Mouse (Mus musculus) testis, adult 2 months (tissue): ENCODE measurements around the gene Slc25a1. TPM values are rescaled to one million over a fixed set of nuclear protein-coding genes. Genes with fewer than 3 reads are reported as not detected.

Source experiments
- H3K27ac ChIP-seq: fragments of 200-500 bp; 2 replicates; pipeline ENCODE4 v1.5.1; 2012; ENCODE audit warnings: low read depth, low read length; ENCODE audit not compliant: control insufficient read depth, insufficient read depth
- H3K27me3 ChIP-seq: fragments of 200-500 bp; 2 replicates; pipeline ENCODE4 v1.6.1; 2012; ENCODE audit warnings: mild to moderate bottlenecking, low read length, moderate library complexity; ENCODE audit not compliant: control insufficient read depth, insufficient read depth
- H3K36me3 ChIP-seq: fragments of 200-500 bp; 2 replicates; pipeline ENCODE4 v1.6.1; 2012; ENCODE audit warnings: mild to moderate bottlenecking, low read length; ENCODE audit not compliant: control insufficient read depth, insufficient read depth
- H3K4me1 ChIP-seq: fragments of 200-500 bp; 2 replicates; pipeline ENCODE4 v1.6.1; 2012; ENCODE audit warnings: low read length; ENCODE audit not compliant: control insufficient read depth, insufficient read depth
- H3K4me3 ChIP-seq: fragments of 200-500 bp; 2 replicates; pipeline ENCODE4 v1.5.1; 2012; ENCODE audit warnings: low read depth, mild to moderate bottlenecking, low read length, moderate library complexity, mixed read lengths; ENCODE audit not compliant: control insufficient read depth
- CTCF ChIP-seq: fragments of 200-500 bp; IDR thresholded peaks from 2 replicates; pipeline ENCODE4 v1.5.1; 2012; ENCODE audit warnings: low read depth, mild to moderate bottlenecking, inconsistent platforms, low read length, moderate library complexity; ENCODE audit not compliant: control insufficient read depth, insufficient read depth, insufficient replicate concordance
- POLR2A ChIP-seq: fragments of 200-500 bp; IDR thresholded peaks from 2 replicates; pipeline ENCODE4 v1.6.1; 2012; ENCODE audit warnings: low read depth, mild to moderate bottlenecking, inconsistent platforms, low read length, moderate library complexity; ENCODE audit not compliant: control insufficient read depth
- polyA plus RNA-seq: library from polyadenylated mRNA; depleted of rRNA; stranded (reverse); fragments of >200 nt; gene quantifications from 2 replicates; pipeline ENCODE4 v1.2.3, GENCODE M21; 2012; rRNA removed

Gene Slc25a1
- polyA plus RNA-seq, 1 experiment, result 52.8 TPM

DNA sequence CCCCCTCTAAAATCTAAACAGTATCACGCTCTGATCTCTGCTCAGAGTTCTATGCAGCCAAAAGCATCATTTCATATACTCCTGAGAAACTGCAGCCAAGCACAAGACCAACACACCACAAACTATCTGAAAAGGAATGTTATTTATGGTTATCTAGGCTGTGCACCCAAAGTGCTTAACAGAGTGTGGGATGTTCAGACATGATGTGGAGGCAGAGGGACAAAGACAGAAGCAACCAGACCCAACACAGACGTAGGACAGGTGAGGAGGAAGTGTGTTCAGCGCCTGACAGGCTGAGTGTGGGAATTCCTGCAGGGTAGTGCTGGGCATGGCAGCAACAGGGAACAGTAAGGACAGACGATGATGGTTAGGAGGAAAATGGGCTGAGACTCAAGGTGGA is 48.4 kb downstream of the Slc25a1 start:
- Histone ChIP-seq H3K27ac (no peak overlapping the region), H3K36me3 (no peaks in the 10 kb centered on the region), H3K4me1 (peaks cover 2% of the 10 kb centered on the region; the same call in 1 of the 2 replicates), H3K27me3 (no peaks in the 10 kb centered on the region), H3K4me3 (no peak overlapping the region)
- no peak for TF ChIP-seq POLR2A
- TF ChIP-seq CTCF, result no peak

GRCm38 (mm10) chr16:17876096-17876495 is 51.9 kb downstream of the Slc25a1 start:
- H3K36me3 ChIP-seq, result no peaks in the 10 kb centered on the region

More at GRCm38 (mm10) chr16:17876096-17876495, 51.9 kb downstream of the Slc25a1 start:
- Histone ChIP-seq H3K4me3 (no peak overlapping the region), H3K27ac (no peak overlapping the region), H3K27me3 (no peaks in the 10 kb centered on the region), H3K4me1 (peaks cover 2% of the 10 kb centered on the region; the same call in 1 of the 2 replicates)
- TF ChIP-seq POLR2A (no peak), CTCF (no peak)

Other genes with a start within 250 kb of the Slc25a1 start
- 86.1 and 95.2 TPM in 2 replicates for gene Med15, start 195.3 kb downstream of the Slc25a1 start, polyA plus RNA-seq
- gene Klhl22, start 168.6 kb downstream of the Slc25a1 start, polyA plus RNA-seq, result 9.1 and 9.4 TPM in 2 replicates
- gene Scarf2, start 130.9 kb downstream of the Slc25a1 start, polyA plus RNA-seq, result 4.1 and 5.6 TPM in 2 replicates
- 4.5 and 5.6 TPM in 2 replicates for gene B830017H08Rik, start 95.1 kb downstream of the Slc25a1 start, polyA plus RNA-seq
- 13.9 and 17.9 TPM in 2 replicates for gene Car15, start 89.9 kb downstream of the Slc25a1 start, polyA plus RNA-seq
- 3.1 and 3.2 TPM in 2 replicates for gene Gm20518, start 36.5 kb downstream of the Slc25a1 start, polyA plus RNA-seq
- gene Tssk1, start 34.0 kb downstream of the Slc25a1 start, polyA plus RNA-seq, result 175 and 177 TPM in 2 replicates
- gene Dgcr2, start 29.7 kb downstream of the Slc25a1 start, polyA plus RNA-seq, result 259 and 263 TPM in 2 replicates
- gene Tssk2, start 29.6 kb downstream of the Slc25a1 start, polyA plus RNA-seq, result 845 and 898 TPM in 2 replicates
- gene Ess2, start 16.9 kb downstream of the Slc25a1 start, polyA plus RNA-seq, result 27.2 and 28.3 TPM in 2 replicates
- gene Gsc2, start 13.2 kb downstream of the Slc25a1 start, polyA plus RNA-seq, result 7.7 and 8.9 TPM in 2 replicates
- gene Vpreb2, start 52.2 kb upstream of the Slc25a1 start, polyA plus RNA-seq, result not detected in 2 replicates
- gene Dgcr6, start 124.6 kb upstream of the Slc25a1 start, polyA plus RNA-seq, result 315 and 372 TPM in 2 replicates
- 4.4 and 5.1 TPM in 2 replicates for gene Prodh, start 162.0 kb upstream of the Slc25a1 start, polyA plus RNA-seq
- gene Rtn4r, start 199.4 kb upstream of the Slc25a1 start, polyA plus RNA-seq, result 0.11 and 0.18 TPM in 2 replicates